Mouse (Mus musculus): ENCODE data around the gene Cldnd2.

Gene Cldnd2

DNA sequence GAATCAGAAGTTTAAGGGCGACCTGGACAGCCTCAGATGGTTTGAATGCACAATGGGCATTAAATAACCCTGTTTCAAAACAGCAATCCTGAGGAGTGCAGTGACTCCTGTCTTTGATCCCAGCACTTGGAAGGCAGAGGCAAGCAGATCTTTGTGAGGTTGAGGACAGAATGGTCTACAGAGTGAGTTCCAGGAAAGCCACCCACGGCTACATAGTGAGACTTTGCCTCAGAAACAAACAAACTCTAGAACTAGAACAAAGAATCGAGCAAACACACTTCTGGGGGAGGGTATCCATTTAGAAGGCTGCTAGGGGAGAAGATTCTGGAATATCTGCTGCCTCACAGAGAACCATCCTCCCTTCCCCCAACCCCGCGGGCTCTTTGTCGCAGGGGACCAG lies at the start of gene Cldnd2:
TSS of gene Cldnd2 (plus strand) at position 301 of the 400 bp plus-strand sequence.
- WGBS: 70% methylated on average over 6 of the region's 6 CpGs

GRCm38 (mm10) chr7:43392349-43393121 lies 48.0 kb upstream of the Cldnd2 start:
- 77% methylated on average over 8 of the region's 8 CpGs for WGBS

DNA sequence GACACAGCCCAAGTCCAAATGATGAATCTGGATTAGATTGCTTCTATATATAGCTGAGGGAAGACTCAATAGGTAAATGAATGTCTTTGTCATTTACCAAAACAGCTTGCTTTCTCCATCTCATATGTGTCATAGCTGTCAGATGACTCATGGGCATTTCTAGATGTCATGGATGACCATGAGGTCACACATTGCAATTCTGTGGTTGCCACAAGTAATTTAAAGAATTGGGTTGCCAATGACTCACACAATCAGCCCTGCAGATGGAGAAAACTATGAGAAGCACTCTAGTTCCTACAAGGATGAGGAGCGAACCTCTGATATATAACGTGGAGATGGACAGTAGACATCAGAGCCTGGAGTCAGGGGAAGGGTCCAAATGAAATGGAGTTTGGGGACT lies 41.1 kb upstream of the Cldnd2 start:
- 90% methylated on average over 2 of the region's 2 CpGs for WGBS

DNA sequence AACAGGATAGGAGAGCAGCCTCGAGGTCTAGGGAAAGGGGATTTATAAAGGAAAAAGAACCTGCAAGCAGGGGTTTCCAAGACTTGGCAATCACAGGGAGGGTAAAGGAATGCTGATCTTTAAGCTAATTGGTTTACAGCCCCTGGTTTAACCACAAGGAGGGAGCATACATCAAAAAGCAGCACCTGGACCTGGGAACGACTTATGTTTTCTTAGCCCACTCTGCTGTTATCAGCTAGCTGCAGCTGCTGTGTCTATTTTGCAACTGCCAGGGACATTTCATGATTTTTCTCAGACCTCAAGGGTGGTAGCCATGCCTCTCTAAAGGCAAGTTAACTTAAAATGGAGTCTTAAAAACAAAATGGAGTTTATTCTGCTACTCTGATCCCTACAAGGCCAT lies 37.9 kb upstream of the Cldnd2 start:
- WGBS: 54% methylated on average over 2 of the region's 2 CpGs

GRCm38 (mm10) chr7:43407573-43407972 lies 33.0 kb upstream of the Cldnd2 start:
- 84% methylated on average over 3 of the region's 3 CpGs for WGBS

DNA sequence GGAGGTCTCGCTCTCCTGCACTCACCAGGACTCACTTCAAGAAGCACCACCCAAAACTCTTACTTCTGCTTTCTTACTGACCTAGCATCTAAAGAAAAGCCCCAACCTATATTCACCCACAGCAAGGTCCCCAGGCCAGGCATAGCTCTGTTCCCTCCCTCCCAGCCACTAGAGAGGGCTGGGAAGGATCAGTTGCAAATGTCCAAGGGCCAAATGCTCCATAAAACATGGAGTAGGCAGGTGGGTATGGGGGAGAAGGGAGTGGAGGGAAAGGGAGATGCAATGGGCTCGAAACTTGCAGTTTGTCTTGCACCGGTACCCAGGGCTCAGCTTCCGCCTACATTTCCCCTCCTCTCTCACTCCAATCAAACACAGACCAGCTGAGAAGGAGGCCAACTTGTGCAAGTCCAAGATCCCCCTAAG lies 32.4 kb upstream of the Cldnd2 start, which contains the start of gene Siglecg:
TSS of gene Siglecg (plus strand) at position 74 of the 423 bp plus-strand sequence.
- WGBS: 80% methylated on average over 4 of the region's 4 CpGs

- WGBS: 89% methylated on average over 3 of the region's 3 CpGs
These were observed 31.5 kb upstream of the Cldnd2 start for GRCm38 (mm10) chr7:43409084-43409483.

DNA sequence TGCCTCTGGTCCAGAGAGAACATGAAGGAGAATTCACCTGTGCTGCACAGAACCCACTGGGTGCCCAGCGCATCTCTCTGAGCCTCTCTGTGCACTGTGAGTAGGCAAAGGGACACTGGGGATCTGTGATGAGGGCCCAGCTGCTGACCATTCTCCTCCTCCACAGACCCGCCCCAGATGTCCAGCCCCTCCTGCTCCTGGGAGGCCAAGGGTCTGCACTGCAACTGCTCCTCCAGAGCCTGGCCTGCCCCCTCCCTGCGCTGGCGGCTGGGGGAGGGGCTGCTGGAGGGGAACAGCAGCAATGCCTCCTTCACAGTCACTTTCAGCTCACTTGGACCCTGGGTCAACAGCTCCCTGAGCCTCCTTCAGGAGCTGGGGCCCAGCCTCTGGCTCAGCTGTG lies 28.9 kb upstream of the Cldnd2 start:
- 38% methylated on average over 4 of the region's 4 CpGs for WGBS

- 85% methylated on average over 10 of the region's 10 CpGs for WGBS
These were observed 23.3 kb upstream of the Cldnd2 start for GRCm38 (mm10) chr7:43417298-43417697.

DNA sequence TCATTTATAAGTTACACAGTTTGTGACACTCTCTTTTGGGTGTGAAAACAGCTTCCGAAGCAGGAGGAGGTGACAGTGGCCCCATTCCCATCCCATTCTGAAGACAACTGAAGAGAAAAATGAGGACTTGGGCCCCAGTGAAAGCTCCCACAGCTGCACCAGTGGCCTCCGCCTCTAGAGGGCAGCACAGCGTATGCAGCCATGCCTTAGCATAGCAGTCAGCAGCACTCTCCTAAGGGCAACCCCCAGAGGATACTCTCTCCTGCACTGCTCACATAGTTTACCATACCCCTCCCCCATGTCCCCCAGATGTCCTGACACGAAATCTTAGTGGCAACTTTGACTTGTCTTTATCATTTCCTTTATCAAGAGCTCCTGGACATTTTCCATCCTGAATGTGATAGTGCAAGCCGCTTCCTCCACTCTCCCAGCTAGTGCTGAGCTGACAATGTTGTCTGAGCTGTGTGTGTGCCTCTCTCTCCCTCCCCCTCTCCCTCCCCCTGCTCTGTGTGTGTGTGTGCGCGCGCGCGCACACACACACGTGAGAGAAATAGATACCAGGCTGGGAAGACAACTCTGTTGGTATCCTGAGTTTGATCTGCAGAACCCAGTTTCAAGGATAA lies 17.5 kb upstream of the Cldnd2 start:
- 13% methylated on average over 11 of the region's 11 CpGs for WGBS

- WGBS: 67% methylated on average over 3 of the region's 3 CpGs
These were observed 16.5 kb upstream of the Cldnd2 start for GRCm38 (mm10) chr7:43423991-43424625.

DNA sequence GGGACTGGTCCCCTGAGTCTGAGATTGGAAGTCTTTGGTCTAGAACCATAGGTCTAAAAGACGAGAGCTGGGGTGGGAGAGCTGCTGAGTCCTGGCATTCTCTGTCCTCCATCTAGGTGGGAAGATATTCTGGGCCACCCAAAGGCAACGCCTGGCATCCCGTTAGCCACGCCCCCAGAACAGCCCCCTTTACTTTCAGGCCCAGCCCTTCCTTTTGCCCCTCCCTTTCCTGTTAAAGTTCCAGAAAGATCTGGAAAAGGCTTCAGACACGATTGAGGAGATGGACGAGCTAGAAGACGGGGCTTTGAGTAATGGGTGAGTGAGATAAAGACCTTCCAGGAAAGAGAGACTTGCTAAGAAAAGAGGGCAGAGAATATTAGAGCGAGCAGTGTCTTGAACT lies 13.2 kb upstream of the Cldnd2 start, which contains the start of gene Lim2:
TSS of gene Lim2 (plus strand) at position 265 of the 400 bp plus-strand sequence.
- WGBS: 85% methylated on average over 8 of the region's 8 CpGs

DNA sequence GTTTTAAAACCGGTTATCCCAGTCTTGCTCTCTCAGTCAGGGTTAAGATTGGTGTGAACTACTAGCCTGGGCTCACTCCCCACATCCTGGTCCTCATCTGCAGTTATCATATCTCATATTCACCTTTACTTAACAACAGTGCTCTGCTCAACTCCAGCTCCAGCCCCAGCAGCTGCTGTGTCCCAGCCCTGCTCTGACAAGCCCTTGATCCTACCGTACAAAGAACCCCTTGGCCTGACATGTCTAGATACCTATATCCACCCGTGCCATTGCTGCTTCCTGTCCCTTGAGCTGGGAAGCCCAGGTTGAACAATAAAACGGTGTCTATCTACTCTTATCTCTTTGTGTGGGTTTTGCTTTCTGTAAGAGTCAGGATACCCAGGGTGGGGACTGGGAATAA lies 11.1 kb upstream of the Cldnd2 start:
- WGBS: 57% methylated on average over 4 of the region's 4 CpGs

- WGBS: 79% methylated on average over 4 of the region's 4 CpGs
These were observed 7.7 kb upstream of the Cldnd2 start for GRCm38 (mm10) chr7:43432891-43433290.

DNA sequence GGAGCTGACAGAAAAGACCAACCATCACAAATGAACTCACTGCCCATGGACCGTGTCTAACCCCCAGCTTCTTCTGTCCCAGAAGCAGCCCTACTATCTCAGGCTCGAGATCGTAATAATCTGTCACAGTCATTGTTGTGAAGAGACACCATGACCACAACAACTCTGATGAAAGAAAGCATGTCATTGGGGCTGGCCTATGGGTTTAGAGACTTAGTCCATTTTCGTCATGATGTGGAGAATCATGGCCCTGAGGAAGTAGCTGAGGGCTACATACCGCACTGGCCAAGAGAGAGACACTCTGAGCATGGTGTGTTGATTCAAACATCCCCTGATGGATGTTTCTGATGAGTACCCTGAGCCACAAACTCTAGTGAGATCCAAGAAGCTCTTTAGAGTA lies 5.9 kb upstream of the Cldnd2 start:
- WGBS: 88% methylated on average over 5 of the region's 5 CpGs

- 83% methylated on average over 10 of the region's 10 CpGs for WGBS
These were observed 4.0 kb upstream of the Cldnd2 start, which contains the start of gene Nkg7 for GRCm38 (mm10) chr7:43436341-43437255. Nkg7 (plus strand) TSS chr7:43437073.

- 92% methylated on average over 4 of the region's 4 CpGs for WGBS
These were observed 2.0 kb upstream of the Cldnd2 start for GRCm38 (mm10) chr7:43438611-43439010.

GRCm38 (mm10) chr7:43441071-43441470 lies 489 bp downstream of the Cldnd2 start:
- WGBS: 90% methylated on average over 3 of the region's 3 CpGs

DNA sequence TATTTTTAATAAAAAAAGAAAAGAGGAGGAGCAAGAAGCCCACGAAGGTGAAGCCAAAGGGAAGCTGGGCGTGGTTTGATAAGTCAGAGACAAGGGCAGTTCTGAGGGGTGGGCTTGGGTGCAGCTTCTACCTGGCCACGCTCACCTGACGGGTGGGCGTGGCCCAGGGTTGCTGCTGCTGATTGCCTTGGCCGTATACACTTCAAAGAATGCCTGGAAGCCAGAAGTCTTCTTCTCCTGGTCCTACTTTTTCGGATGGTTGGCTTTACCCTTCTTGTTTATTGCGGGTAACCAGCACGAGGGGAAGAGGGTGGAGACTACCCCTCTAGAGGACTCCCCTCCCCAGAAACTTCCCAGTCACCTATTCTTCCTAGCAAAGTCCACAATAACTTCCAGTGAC lies 2.1 kb downstream of the Cldnd2 start:
- WGBS: 21% methylated on average over 9 of the region's 9 CpGs

GRCm38 (mm10) chr7:43443126-43443916 lies 2.7 kb downstream of the Cldnd2 start:
- under 1% methylated on average over 36 of the region's 36 CpGs for WGBS

DNA sequence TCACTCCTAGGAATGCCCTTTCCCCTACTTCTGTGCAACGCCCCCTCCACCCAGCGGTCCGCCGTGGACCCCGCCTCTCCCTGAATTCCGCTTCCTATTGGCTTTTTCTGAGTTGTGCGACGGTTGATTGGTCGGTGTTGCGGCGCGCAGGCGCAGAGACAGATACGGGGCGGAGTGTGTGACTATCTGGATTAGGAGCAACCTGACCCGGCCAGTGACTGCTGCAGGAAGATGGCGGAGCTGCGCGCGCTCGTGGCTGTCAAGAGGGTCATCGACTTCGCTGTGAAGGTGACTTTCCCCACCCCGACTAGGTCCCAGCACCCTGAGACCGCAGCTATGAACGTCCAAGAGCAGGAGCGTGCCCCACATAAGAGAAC lies 3.3 kb downstream of the Cldnd2 start, which contains the start of the genes Etfb and Gm45233:
TSS of gene Etfb (plus strand) at position 167 of the 377 bp plus-strand sequence.
TSS of gene Gm45233 (plus strand) at position 212 of the 377 bp plus-strand sequence.
- WGBS: under 1% methylated on average over 27 of the region's 27 CpGs

Measured in cerebral cortex, adult 2 months (tissue).